Mouse (Mus musculus) layer of hippocampus, adult 2 months (tissue): ENCODE data around the gene Tmem164. TPM values are rescaled to one million over a fixed set of nuclear protein-coding genes. Genes with fewer than 3 reads are reported as not detected.

Experiments
- DNase-seq, 2 experiments: peaks; one replicate each; pipeline ENCODE4 v3.0.0; 2022; ENCODE audit warnings: low spot score in 2 of 2
- H3K27ac ChIP-seq: fragments of 200-600 bp; 2 replicates; pipeline ENCODE4 v1.8.1; 2022
- H3K4me3 ChIP-seq: fragments of 200-600 bp; 2 replicates; pipeline ENCODE4 v1.8.1; 2022; ENCODE audit warnings: mild to moderate bottlenecking
- CTCF ChIP-seq: fragments of 200-600 bp; conservative IDR thresholded peaks from 2 replicates; pipeline ENCODE4 v1.8.1; 2022; ENCODE audit warnings: antibody characterized with exemption, mild to moderate bottlenecking, moderate library complexity
- total RNA-seq, 2 experiments: library from RNA; stranded (reverse); gene quantifications; 2 replicates each; pipeline ENCODE4 v1.2.3; 2021

The Tmem164 gene
- total RNA-seq, 2 experiments from 2014 or later, result 17.4 to 18.6 TPM

- no peak for TF ChIP-seq CTCF
- no peak overlapping the region for H3K4me3 ChIP-seq
- no peak overlapping the region for H3K27ac ChIP-seq
- no peak for DNase-seq
These were observed 112.9 kb downstream of the Tmem164 start for GRCm38 (mm10) chrX:142794069-142794610.

- Histone ChIP-seq H3K4me3 (no peak overlapping the region), H3K27ac (peak overlapping the region; percentile 48; the same call in 1 of the 2 replicates)
- TF ChIP-seq CTCF, result no peak
- DNase-seq, result peak in 1 of 2 experiments; percentile 33
These were observed 123.4 kb downstream of the Tmem164 start for GRCm38 (mm10) chrX:142804596-142804995.

DNA sequence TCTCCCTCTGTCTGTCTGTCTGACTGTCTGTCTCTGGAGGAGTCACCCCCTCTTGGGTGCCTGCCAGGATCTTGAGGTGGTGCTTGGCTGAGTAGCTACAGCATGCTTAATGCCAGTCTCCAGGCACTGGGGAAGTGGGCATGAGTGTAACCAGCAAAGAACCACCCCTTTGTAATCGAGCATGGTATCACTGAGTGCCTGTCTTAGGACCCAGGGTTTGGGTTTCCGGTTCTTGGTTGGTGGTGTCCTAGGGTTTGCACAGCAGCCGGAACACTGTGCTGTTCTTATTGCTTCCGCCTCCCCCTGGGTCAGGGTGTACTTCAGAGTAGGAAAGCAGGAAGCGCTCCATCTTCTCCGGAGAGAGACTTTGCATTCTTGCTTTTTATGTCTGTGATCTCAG is 124.9 kb downstream of the Tmem164 start:
- H3K4me3 ChIP-seq, result peak overlapping the region; percentile 23; the same call in 1 of the 2 replicates
- 0 out of 2 replicates have a peak overlapping the region, but pooled peaks have one; percentile 10 for H3K27ac ChIP-seq
- TF ChIP-seq CTCF, result no peak
- no peak for DNase-seq

GRCm38 (mm10) chrX:142806620-142807061 is 125.4 kb downstream of the Tmem164 start:
- peak; percentile 73 for TF ChIP-seq CTCF
- Histone ChIP-seq H3K27ac (0 out of 2 replicates have a peak overlapping the region, but pooled peaks have one; percentile 10), H3K4me3 (peak overlapping the region; percentile 23; the same call in 1 of the 2 replicates)
- DNase-seq, result peak in 1 of 2 experiments; percentile 39

DNA sequence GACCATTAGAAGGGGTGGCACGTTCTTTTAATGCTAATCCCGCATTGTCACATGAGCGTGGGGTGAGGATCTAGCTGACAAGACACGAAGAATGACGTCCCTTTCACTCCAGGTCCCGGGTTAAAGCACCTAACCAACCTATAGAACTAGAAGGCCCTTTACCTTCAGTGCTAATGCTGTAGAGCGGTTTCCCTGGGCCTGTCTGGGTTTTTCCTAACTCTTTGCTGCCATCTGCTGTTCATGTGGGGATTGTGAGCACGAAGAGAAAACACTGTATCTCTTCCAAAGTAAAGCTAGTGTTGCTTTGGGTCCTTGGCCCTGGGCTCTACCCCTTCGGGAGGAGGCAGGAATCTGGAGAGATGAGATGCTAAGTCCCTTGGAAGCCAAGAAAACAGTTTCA is 127.2 kb downstream of the Tmem164 start:
- no peak overlapping the region for H3K4me3 ChIP-seq
- H3K27ac ChIP-seq, result no peak overlapping the region
- DNase-seq, result peak; percentile 55 to 66
- peak; percentile 81 for TF ChIP-seq CTCF

DNA sequence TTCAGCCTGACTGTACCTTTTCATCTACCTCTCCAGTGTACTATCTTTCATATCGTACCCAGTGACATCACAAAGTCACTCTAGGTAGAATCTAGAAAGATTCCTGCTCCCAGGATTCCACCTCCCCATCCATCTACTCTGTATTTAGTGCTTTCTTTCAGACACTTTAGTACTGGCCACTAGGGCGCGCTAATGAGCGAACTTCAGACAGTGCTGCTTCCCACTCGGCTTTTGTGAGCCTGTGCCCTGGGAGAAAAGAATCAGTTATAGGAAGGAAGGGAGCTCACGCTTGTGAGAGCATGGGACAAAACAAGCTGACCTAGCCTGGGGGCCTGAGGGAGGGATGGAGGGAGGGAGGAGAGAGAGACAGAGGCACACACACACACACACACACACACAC is 131.9 kb downstream of the Tmem164 start:
- peak; percentile 17 to 57 for DNase-seq
- Histone ChIP-seq H3K4me3 (no peak overlapping the region), H3K27ac (no peak overlapping the region)
- TF ChIP-seq CTCF, result peak; percentile 75

- peak; percentile 27 to 58 for DNase-seq
- H3K4me3 ChIP-seq, result no peak overlapping the region
- no peak overlapping the region for H3K27ac ChIP-seq
- TF ChIP-seq CTCF, result peak; percentile 83
These were observed 137.0 kb downstream of the Tmem164 start for GRCm38 (mm10) chrX:142818057-142818682.

- Histone ChIP-seq H3K4me3 (no peak overlapping the region), H3K27ac (no peak overlapping the region)
- no peak for DNase-seq
- TF ChIP-seq CTCF, result no peak
These were observed 140.0 kb downstream of the Tmem164 start for GRCm38 (mm10) chrX:142821239-142821638.

DNA sequence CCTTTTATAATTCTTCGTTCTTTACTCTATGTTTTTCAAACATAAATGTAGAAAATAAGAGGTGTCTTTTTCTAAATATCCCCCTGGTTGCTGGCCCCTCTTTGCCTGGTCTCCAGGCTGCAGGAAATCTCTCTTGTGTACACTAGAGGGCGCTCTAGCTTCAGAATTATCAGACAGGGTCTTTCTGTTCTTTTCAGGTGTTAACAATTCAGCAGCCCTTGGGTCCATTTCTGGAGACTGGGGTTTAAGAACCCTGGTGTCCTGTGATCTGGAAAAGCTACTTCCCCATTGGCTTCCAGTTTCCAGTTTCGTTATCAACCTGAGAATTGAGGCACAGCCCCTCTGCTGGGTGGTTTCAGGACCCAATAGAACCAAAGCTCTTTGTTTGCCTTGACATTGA is 140.6 kb downstream of the Tmem164 start:
- Histone ChIP-seq H3K4me3 (no peak overlapping the region), H3K27ac (no peak overlapping the region)
- TF ChIP-seq CTCF, result peak; percentile 85
- DNase-seq, result peak in 1 of 2 experiments; percentile 26

DNA sequence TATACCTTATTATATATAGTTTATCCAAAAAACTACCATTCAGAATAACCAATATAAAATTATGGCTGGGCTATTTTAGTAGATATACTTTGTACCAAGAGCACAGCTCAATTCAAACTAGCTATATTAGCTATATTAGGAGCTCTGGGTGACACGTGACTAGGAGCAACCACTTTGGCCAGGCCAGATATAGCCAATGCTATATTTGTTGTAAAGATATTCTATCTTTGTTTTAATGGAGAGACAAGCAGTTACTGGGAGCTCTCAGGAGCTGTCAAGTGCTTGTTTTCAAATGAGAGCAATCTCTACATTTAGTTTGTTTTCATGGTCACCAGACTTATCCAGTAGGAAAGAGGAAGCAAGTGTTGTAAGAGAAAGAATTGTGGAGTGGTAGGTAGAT is 144.1 kb downstream of the Tmem164 start:
- H3K27ac ChIP-seq, result no peak overlapping the region
- TF ChIP-seq CTCF, result no peak
- H3K4me3 ChIP-seq, result no peak overlapping the region
- DNase-seq, result no peak

DNA sequence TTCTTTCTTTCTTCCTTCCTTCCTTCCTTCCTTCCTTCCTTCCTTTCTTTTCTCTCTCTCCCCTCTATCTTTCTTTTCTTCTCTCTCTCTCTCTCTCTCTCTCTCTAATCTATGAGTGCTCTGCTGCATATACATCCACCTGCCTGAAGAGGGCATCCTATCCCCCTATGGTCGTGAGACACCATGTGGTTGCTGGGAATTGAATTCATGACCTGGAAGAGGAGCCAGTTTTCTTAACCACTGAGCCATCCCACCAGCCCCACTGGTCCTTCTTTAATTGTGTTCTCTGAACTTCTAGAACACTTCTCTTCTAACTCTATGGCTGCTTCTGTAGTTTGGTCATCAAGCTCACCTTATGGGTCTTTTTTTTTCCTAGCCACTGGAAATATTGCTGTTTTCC is 146.4 kb downstream of the Tmem164 start:
- DNase-seq, result no peak
- peak; percentile 47 for TF ChIP-seq CTCF
- Histone ChIP-seq H3K4me3 (no peak overlapping the region), H3K27ac (no peak overlapping the region)

DNA sequence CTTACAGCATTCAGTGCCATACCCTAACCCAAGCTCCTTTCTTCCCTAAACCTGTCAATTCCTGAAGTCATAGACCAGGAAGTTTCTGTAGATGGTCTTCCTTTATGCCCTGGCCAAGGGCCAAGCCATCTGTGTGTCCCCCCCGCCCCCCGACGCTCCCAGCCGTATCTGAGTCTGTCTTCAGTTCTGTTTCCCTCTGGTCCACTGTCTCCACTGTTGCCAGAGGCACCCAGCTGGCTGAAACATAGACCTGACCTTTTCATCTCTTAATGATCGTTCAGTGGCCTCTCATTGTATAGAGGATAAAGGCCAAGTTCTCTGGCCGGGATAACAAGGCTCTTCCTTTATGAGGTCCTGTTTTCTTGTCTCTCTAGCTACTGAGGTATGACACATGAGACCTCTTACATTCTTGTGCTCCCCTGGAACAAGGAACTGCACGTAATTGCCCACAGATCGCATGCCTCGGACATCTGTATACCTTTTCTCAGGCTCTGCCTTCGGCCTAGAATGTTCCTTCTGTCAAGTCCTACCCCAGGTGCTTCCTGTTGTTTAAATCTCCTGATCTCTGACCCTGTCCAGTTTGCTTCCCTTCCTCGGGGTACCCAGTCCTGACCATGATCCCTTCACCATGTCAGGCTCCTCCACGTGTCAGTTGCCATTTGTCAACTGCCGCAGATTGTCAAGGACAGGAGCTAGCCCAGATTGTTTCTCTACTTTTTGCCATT is 147.1 kb downstream of the Tmem164 start:
- no peak overlapping the region for H3K27ac ChIP-seq
- TF ChIP-seq CTCF, result no peak
- DNase-seq, result no peak
- no peak overlapping the region for H3K4me3 ChIP-seq

- no peak overlapping the region for H3K4me3 ChIP-seq
- DNase-seq, result no peak
- no peak for TF ChIP-seq CTCF
- no peak overlapping the region for H3K27ac ChIP-seq
These were observed 148.1 kb downstream of the Tmem164 start for GRCm38 (mm10) chrX:142829267-142829666.
